Mouse (Mus musculus): ENCODE results near the gene Epha6. TPM values are rescaled to one million over a fixed set of nuclear protein-coding genes. Genes with fewer than 3 reads are reported as not detected.

Gene Epha6
- polyA plus RNA-seq, 1 experiment from 2014 or later, result 0.07 TPM

- Histone ChIP-seq H3K9ac (ENCODE audit: low read length) (no peak overlapping the region), H3K27me3 (ENCODE audit: control insufficient read depth, insufficient read depth, low read length) (no peaks in the 10 kb centered on the region), H3K9me3 (replicated peaks; ENCODE audit: control insufficient read depth, low read length) (no peaks in the 10 kb centered on the region), H3K27ac (ENCODE audit: low read length) (no peak overlapping the region), H3K4me3 (ENCODE audit: low read length) (no peak overlapping the region), H3K4me1 (ENCODE audit: control insufficient read depth, insufficient read depth, low read length) (no peaks in the 10 kb centered on the region), H3K36me3 (ENCODE audit: control insufficient read depth, insufficient read depth) (no peaks in the 10 kb centered on the region), H3K4me2 (ENCODE audit: low read depth, low read length) (no peak overlapping the region)
- ATAC-seq (replicated peaks; ENCODE audit: extremely low read depth, insufficient read depth, low FRiP score), result no peak
- WGBS, result 65% methylated on average over 1 of the region's 1 CpGs
Observed at GRCm38 (mm10) chr16:60283963-60284362, 321.4 kb downstream of the Epha6 start.

- WGBS, result 28% methylated on average over 2 of the region's 2 CpGs
Observed at GRCm38 (mm10) chr16:60274109-60274508, 331.2 kb downstream of the Epha6 start.

GRCm38 (mm10) chr16:60266367-60267351 is 338.7 kb downstream of the Epha6 start:
- WGBS, result 84% methylated on average over 9 of the region's 9 CpGs
- H3K27me3 ChIP-seq (ENCODE audit: control insufficient read depth, insufficient read depth, low read length), result no peaks in the 10 kb centered on the region
- no peak overlapping the region for H3K9ac ChIP-seq (ENCODE audit: low read length)
- ATAC-seq (replicated peaks; ENCODE audit: extremely low read depth, insufficient read depth, low FRiP score), result no peak
- no peaks in the 10 kb centered on the region for H3K9me3 ChIP-seq (replicated peaks; ENCODE audit: control insufficient read depth, low read length)
- no peaks in the 10 kb centered on the region for H3K4me1 ChIP-seq (ENCODE audit: control insufficient read depth, insufficient read depth, low read length)
- no peaks in the 10 kb centered on the region for H3K36me3 ChIP-seq (ENCODE audit: control insufficient read depth, insufficient read depth)
- no peak overlapping the region for H3K4me3 ChIP-seq (ENCODE audit: low read length)
- H3K4me2 ChIP-seq (ENCODE audit: low read depth, low read length), result no peak overlapping the region
- no peak overlapping the region for H3K27ac ChIP-seq (ENCODE audit: low read length)

More at GRCm38 (mm10) chr16:60274109-60274508, 331.2 kb downstream of the Epha6 start:
- no peaks in the 10 kb centered on the region for H3K36me3 ChIP-seq (ENCODE audit: control insufficient read depth, insufficient read depth)
- peak; percentile 73 for ATAC-seq (replicated peaks; ENCODE audit: extremely low read depth, insufficient read depth, low FRiP score)
- no peak overlapping the region for H3K27ac ChIP-seq (ENCODE audit: low read length)
- no peak overlapping the region for H3K4me2 ChIP-seq (ENCODE audit: low read depth, low read length)
- no peaks in the 10 kb centered on the region for H3K4me1 ChIP-seq (ENCODE audit: control insufficient read depth, insufficient read depth, low read length)
- no peaks in the 10 kb centered on the region for H3K27me3 ChIP-seq (ENCODE audit: control insufficient read depth, insufficient read depth, low read length)
- H3K4me3 ChIP-seq (ENCODE audit: low read length), result no peak overlapping the region
- H3K9me3 ChIP-seq (replicated peaks; ENCODE audit: control insufficient read depth, low read length), result no peaks in the 10 kb centered on the region
- H3K9ac ChIP-seq (ENCODE audit: low read length), result no peak overlapping the region

GRCm38 (mm10) chr16:60264719-60265508 is 340.4 kb downstream of the Epha6 start:
- Histone ChIP-seq H3K36me3 (ENCODE audit: control insufficient read depth, insufficient read depth) (no peaks in the 10 kb centered on the region), H3K9me3 (replicated peaks; ENCODE audit: control insufficient read depth, low read length) (no peaks in the 10 kb centered on the region), H3K9ac (ENCODE audit: low read length) (no peak overlapping the region), H3K4me3 (ENCODE audit: low read length) (no peak overlapping the region), H3K27me3 (ENCODE audit: control insufficient read depth, insufficient read depth, low read length) (no peaks in the 10 kb centered on the region), H3K4me1 (ENCODE audit: control insufficient read depth, insufficient read depth, low read length) (no peaks in the 10 kb centered on the region), H3K4me2 (ENCODE audit: low read depth, low read length) (no peak overlapping the region), H3K27ac (ENCODE audit: low read length) (no peak overlapping the region)
- 60% methylated on average over 6 of the region's 6 CpGs for WGBS
- no peak for ATAC-seq (replicated peaks; ENCODE audit: extremely low read depth, insufficient read depth, low FRiP score)

- ATAC-seq (replicated peaks; ENCODE audit: extremely low read depth, insufficient read depth, low FRiP score), result no peak
- no peak overlapping the region for H3K27ac ChIP-seq (ENCODE audit: low read length)
- no peak overlapping the region for H3K4me2 ChIP-seq (ENCODE audit: low read depth, low read length)
- H3K9me3 ChIP-seq (replicated peaks; ENCODE audit: control insufficient read depth, low read length), result no peaks in the 10 kb centered on the region
- H3K4me3 ChIP-seq (ENCODE audit: low read length), result no peak overlapping the region
- WGBS, result 76% methylated on average over 7 of the region's 7 CpGs
- H3K9ac ChIP-seq (ENCODE audit: low read length), result no peak overlapping the region
- H3K27me3 ChIP-seq (ENCODE audit: control insufficient read depth, insufficient read depth, low read length), result no peaks in the 10 kb centered on the region
- no peaks in the 10 kb centered on the region for H3K36me3 ChIP-seq (ENCODE audit: control insufficient read depth, insufficient read depth)
- no peaks in the 10 kb centered on the region for H3K4me1 ChIP-seq (ENCODE audit: control insufficient read depth, insufficient read depth, low read length)
Observed at GRCm38 (mm10) chr16:60258151-60258635, 347.1 kb downstream of the Epha6 start.

GRCm38 (mm10) chr16:60257623-60258022 is 347.7 kb downstream of the Epha6 start:
- no peaks in the 10 kb centered on the region for H3K9me3 ChIP-seq (replicated peaks; ENCODE audit: control insufficient read depth, low read length)
- no peak overlapping the region for H3K4me2 ChIP-seq (ENCODE audit: low read depth, low read length)
- no peak overlapping the region for H3K9ac ChIP-seq (ENCODE audit: low read length)
- H3K27me3 ChIP-seq (ENCODE audit: control insufficient read depth, insufficient read depth, low read length), result no peaks in the 10 kb centered on the region
- no peak for ATAC-seq (replicated peaks; ENCODE audit: extremely low read depth, insufficient read depth, low FRiP score)
- no peak overlapping the region for H3K27ac ChIP-seq (ENCODE audit: low read length)
- H3K36me3 ChIP-seq (ENCODE audit: control insufficient read depth, insufficient read depth), result no peaks in the 10 kb centered on the region
- 67% methylated on average over 2 of the region's 2 CpGs for WGBS
- H3K4me3 ChIP-seq (ENCODE audit: low read length), result no peak overlapping the region
- no peaks in the 10 kb centered on the region for H3K4me1 ChIP-seq (ENCODE audit: control insufficient read depth, insufficient read depth, low read length)

GRCm38 (mm10) chr16:60257044-60257443 is 348.3 kb downstream of the Epha6 start:
- Histone ChIP-seq H3K27ac (ENCODE audit: low read length) (no peak overlapping the region), H3K4me1 (ENCODE audit: control insufficient read depth, insufficient read depth, low read length) (no peaks in the 10 kb centered on the region), H3K36me3 (ENCODE audit: control insufficient read depth, insufficient read depth) (no peaks in the 10 kb centered on the region), H3K4me3 (ENCODE audit: low read length) (no peak overlapping the region), H3K9ac (ENCODE audit: low read length) (no peak overlapping the region), H3K4me2 (ENCODE audit: low read depth, low read length) (no peak overlapping the region), H3K27me3 (ENCODE audit: control insufficient read depth, insufficient read depth, low read length) (no peaks in the 10 kb centered on the region), H3K9me3 (replicated peaks; ENCODE audit: control insufficient read depth, low read length) (no peaks in the 10 kb centered on the region)
- 62% methylated on average over 4 of the region's 4 CpGs for WGBS
- ATAC-seq (replicated peaks; ENCODE audit: extremely low read depth, insufficient read depth, low FRiP score), result no peak

- WGBS, result 76% methylated on average over 2 of the region's 2 CpGs
- no peak overlapping the region for H3K4me3 ChIP-seq (ENCODE audit: low read length)
- H3K9me3 ChIP-seq (replicated peaks; ENCODE audit: control insufficient read depth, low read length), result no peaks in the 10 kb centered on the region
- H3K9ac ChIP-seq (ENCODE audit: low read length), result no peak overlapping the region
- no peak overlapping the region for H3K4me2 ChIP-seq (ENCODE audit: low read depth, low read length)
- ATAC-seq (replicated peaks; ENCODE audit: extremely low read depth, insufficient read depth, low FRiP score), result no peak
- H3K27me3 ChIP-seq (ENCODE audit: control insufficient read depth, insufficient read depth, low read length), result no peaks in the 10 kb centered on the region
- H3K4me1 ChIP-seq (ENCODE audit: control insufficient read depth, insufficient read depth, low read length), result no peaks in the 10 kb centered on the region
- H3K27ac ChIP-seq (ENCODE audit: low read length), result no peak overlapping the region
- H3K36me3 ChIP-seq (ENCODE audit: control insufficient read depth, insufficient read depth), result no peaks in the 10 kb centered on the region
Observed at GRCm38 (mm10) chr16:60239356-60240190, 365.8 kb downstream of the Epha6 start.

All from heart, embryonic 16.5 days (tissue).